Mouse (Mus musculus): ENCODE results near the gene Fli1. TPM values are rescaled to one million over a fixed set of nuclear protein-coding genes. Genes with fewer than 3 reads are reported as not detected.

Fli1 gene
- polyA plus RNA-seq, 1 experiment from 2014 or later, result 20.6 TPM

DNA sequence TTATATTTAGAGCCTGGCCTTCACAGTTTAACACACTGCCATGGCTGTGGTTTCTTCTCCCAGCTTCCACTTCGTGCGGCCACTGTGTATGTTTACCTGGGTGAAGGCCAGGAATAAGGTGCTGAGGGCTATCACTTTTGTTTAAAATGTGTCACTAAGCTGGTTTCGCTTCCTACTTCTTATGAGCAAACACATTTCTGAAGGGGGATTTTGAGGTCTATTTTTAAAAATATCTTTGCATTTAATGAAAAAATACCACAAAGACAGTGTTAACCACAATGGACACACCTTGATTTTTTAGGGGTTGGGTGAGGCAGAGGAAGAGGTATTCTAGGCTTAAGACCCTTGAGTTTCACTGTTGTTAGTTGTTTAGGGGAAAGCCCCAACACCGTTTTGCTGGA, 147.9 kb downstream of the Fli1 start:
- ATAC-seq (ENCODE audit: insufficient number of reproducible peaks, insufficient read depth, low FRiP score, low read depth), result no peak
- 73% methylated on average over 4 of the region's 4 CpGs for WGBS
- H3K27ac ChIP-seq (replicated peaks in 1 of 2; ENCODE audit: control insufficient read depth in 1 of 2, insufficient read depth in 1 of 2, low read depth in 2 of 2, low read length in 2 of 2), result no peak overlapping the region
- H3K4me1 ChIP-seq (ENCODE audit: control insufficient read depth in 2 of 2, insufficient read depth in 2 of 2, low read length in 2 of 2), result no peaks in the 10 kb centered on the region; a peak in 2 of 4 replicates
- H3K4me2 ChIP-seq (ENCODE audit: low read length), result no peak overlapping the region
- H3K4me3 ChIP-seq (ENCODE audit: control insufficient read depth in 1 of 2, insufficient read depth in 1 of 2, low read depth in 1 of 2, low read length in 2 of 2), result no peak overlapping the region
- no peaks in the 10 kb centered on the region for H3K36me3 ChIP-seq (ENCODE audit: control insufficient read depth, insufficient read depth, low read length)
- no peaks in the 10 kb centered on the region for H3K9me3 ChIP-seq (ENCODE audit: control insufficient read depth, low read length)
- no peak overlapping the region for H3K9ac ChIP-seq (ENCODE audit: low read length)
- no peaks in the 10 kb centered on the region for H3K27me3 ChIP-seq (ENCODE audit: control insufficient read depth, insufficient read depth, low read length)

DNA sequence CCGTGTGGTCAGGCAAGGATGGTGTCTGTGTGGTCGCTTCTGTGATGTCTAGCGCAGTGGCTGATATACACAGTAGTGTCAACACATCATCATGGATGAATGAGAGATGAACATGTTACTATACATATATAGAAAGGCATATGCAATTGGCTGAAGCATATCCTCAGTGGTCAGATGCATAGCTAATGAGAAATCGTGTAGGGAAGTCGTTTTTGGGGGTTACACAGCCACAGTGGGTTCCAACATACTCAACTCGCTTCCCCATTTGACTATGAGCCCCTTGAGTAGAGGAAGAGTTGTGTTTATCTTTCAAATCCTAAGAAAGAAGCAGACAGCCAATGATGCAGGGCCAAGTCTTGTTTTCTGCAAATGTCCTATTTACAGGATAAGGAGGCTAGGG, 149.9 kb downstream of the Fli1 start:
- no peak overlapping the region for H3K4me3 ChIP-seq (ENCODE audit: control insufficient read depth in 1 of 2, insufficient read depth in 1 of 2, low read depth in 1 of 2, low read length in 2 of 2)
- H3K9ac ChIP-seq (ENCODE audit: low read length), result no peak overlapping the region
- H3K36me3 ChIP-seq (ENCODE audit: control insufficient read depth, insufficient read depth, low read length), result no peaks in the 10 kb centered on the region
- 81% methylated on average over 6 of the region's 6 CpGs for WGBS
- H3K4me2 ChIP-seq (ENCODE audit: low read length), result no peak overlapping the region
- H3K9me3 ChIP-seq (ENCODE audit: control insufficient read depth, low read length), result no peaks in the 10 kb centered on the region
- H3K4me1 ChIP-seq (ENCODE audit: control insufficient read depth in 2 of 2, insufficient read depth in 2 of 2, low read length in 2 of 2), result no peaks in the 10 kb centered on the region; a peak in 1 of 4 replicates
- no peak overlapping the region for H3K27ac ChIP-seq (replicated peaks in 1 of 2; ENCODE audit: control insufficient read depth in 1 of 2, insufficient read depth in 1 of 2, low read depth in 2 of 2, low read length in 2 of 2)
- no peaks in the 10 kb centered on the region for H3K27me3 ChIP-seq (ENCODE audit: control insufficient read depth, insufficient read depth, low read length)
- ATAC-seq (ENCODE audit: insufficient number of reproducible peaks, insufficient read depth, low FRiP score, low read depth), result no peak

DNA sequence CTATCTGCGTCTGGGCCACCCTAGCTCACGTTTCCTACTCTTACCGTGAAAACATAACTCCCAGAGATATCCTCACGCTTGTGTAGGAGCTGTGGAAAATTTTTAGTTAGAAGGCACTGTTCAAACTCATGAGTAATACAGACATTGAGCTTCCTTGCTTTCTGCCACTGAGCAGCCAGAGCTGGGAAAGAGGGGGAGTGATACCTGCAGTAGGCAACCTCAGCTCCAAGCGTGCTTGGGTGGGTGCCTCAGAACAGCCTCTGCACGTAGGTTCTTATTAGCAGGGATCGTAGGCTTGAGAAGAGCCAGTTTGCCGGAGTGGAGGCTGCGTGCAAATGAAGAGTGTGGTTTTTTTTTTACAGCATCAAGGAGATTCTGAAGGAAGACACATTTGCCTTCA, 151.0 kb downstream of the Fli1 start:
- no peak overlapping the region for H3K4me3 ChIP-seq (ENCODE audit: control insufficient read depth in 1 of 2, insufficient read depth in 1 of 2, low read depth in 1 of 2, low read length in 2 of 2)
- H3K27ac ChIP-seq (replicated peaks in 1 of 2; ENCODE audit: control insufficient read depth in 1 of 2, insufficient read depth in 1 of 2, low read depth in 2 of 2, low read length in 2 of 2), result no peak overlapping the region
- H3K4me2 ChIP-seq (ENCODE audit: low read length), result no peak overlapping the region
- no peaks in the 10 kb centered on the region for H3K27me3 ChIP-seq (ENCODE audit: control insufficient read depth, insufficient read depth, low read length)
- WGBS, result 68% methylated on average over 9 of the region's 9 CpGs
- no peak overlapping the region for H3K9ac ChIP-seq (ENCODE audit: low read length)
- H3K9me3 ChIP-seq (ENCODE audit: control insufficient read depth, low read length), result no peaks in the 10 kb centered on the region
- no peaks in the 10 kb centered on the region for H3K36me3 ChIP-seq (ENCODE audit: control insufficient read depth, insufficient read depth, low read length)
- ATAC-seq (ENCODE audit: insufficient number of reproducible peaks, insufficient read depth, low FRiP score, low read depth), result no peak
- no peaks in the 10 kb centered on the region; a peak in 1 of 4 replicates for H3K4me1 ChIP-seq (ENCODE audit: control insufficient read depth in 2 of 2, insufficient read depth in 2 of 2, low read length in 2 of 2)

GRCm38 (mm10) chr9:32391092-32391491, 151.6 kb downstream of the Fli1 start:
- Histone ChIP-seq H3K27ac (replicated peaks in 1 of 2; ENCODE audit: control insufficient read depth in 1 of 2, insufficient read depth in 1 of 2, low read depth in 2 of 2, low read length in 2 of 2) (no peak overlapping the region), H3K9ac (ENCODE audit: low read length) (no peak overlapping the region), H3K4me1 (ENCODE audit: control insufficient read depth in 2 of 2, insufficient read depth in 2 of 2, low read length in 2 of 2) (no peaks in the 10 kb centered on the region; a peak in 1 of 4 replicates), H3K9me3 (ENCODE audit: control insufficient read depth, low read length) (no peaks in the 10 kb centered on the region), H3K4me3 (ENCODE audit: control insufficient read depth in 1 of 2, insufficient read depth in 1 of 2, low read depth in 1 of 2, low read length in 2 of 2) (no peak overlapping the region), H3K36me3 (ENCODE audit: control insufficient read depth, insufficient read depth, low read length) (no peaks in the 10 kb centered on the region), H3K27me3 (ENCODE audit: control insufficient read depth, insufficient read depth, low read length) (no peaks in the 10 kb centered on the region), H3K4me2 (ENCODE audit: low read length) (no peak overlapping the region)
- no peak for ATAC-seq (ENCODE audit: insufficient number of reproducible peaks, insufficient read depth, low FRiP score, low read depth)
- 76% methylated on average over 5 of the region's 5 CpGs for WGBS

DNA sequence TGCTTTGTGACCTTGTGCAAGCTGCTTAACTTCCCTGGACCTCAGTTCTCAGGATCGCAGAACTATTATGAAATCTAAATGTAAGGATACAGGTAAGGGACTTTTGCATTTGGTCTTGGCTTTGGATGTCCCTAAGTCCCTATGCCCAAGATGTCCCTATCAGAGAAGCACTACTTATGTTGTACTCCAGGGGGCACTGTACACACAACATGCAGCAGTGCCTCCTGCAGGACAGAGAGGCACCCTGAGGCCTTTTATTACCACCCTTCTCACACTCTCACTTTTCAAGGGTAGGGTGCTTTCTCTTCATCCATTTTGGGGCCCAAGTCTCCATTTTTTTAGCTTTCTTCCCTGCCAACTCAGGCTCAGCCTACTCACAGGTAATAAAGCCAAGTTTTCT, 154.5 kb downstream of the Fli1 start:
- WGBS, result 94% methylated on average over 1 of the region's 1 CpGs
- Histone ChIP-seq H3K27ac (replicated peaks in 1 of 2; ENCODE audit: control insufficient read depth in 1 of 2, insufficient read depth in 1 of 2, low read depth in 2 of 2, low read length in 2 of 2) (no peak overlapping the region), H3K27me3 (ENCODE audit: control insufficient read depth, insufficient read depth, low read length) (no peaks in the 10 kb centered on the region), H3K9ac (ENCODE audit: low read length) (no peak overlapping the region), H3K36me3 (ENCODE audit: control insufficient read depth, insufficient read depth, low read length) (no peaks in the 10 kb centered on the region), H3K4me1 (ENCODE audit: control insufficient read depth in 2 of 2, insufficient read depth in 2 of 2, low read length in 2 of 2) (no peaks in the 10 kb centered on the region), H3K4me3 (ENCODE audit: control insufficient read depth in 1 of 2, insufficient read depth in 1 of 2, low read depth in 1 of 2, low read length in 2 of 2) (no peak overlapping the region), H3K9me3 (ENCODE audit: control insufficient read depth, low read length) (no peaks in the 10 kb centered on the region), H3K4me2 (ENCODE audit: low read length) (no peak overlapping the region)
- no peak for ATAC-seq (ENCODE audit: insufficient number of reproducible peaks, insufficient read depth, low FRiP score, low read depth)

GRCm38 (mm10) chr9:32384906-32385305, 157.8 kb downstream of the Fli1 start:
- Histone ChIP-seq H3K4me2 (ENCODE audit: low read length) (no peak overlapping the region), H3K27ac (replicated peaks in 1 of 2; ENCODE audit: control insufficient read depth in 1 of 2, insufficient read depth in 1 of 2, low read depth in 2 of 2, low read length in 2 of 2) (no peak overlapping the region), H3K4me1 (ENCODE audit: control insufficient read depth in 2 of 2, insufficient read depth in 2 of 2, low read length in 2 of 2) (no peaks in the 10 kb centered on the region), H3K36me3 (ENCODE audit: control insufficient read depth, insufficient read depth, low read length) (no peaks in the 10 kb centered on the region), H3K27me3 (ENCODE audit: control insufficient read depth, insufficient read depth, low read length) (no peaks in the 10 kb centered on the region), H3K9me3 (ENCODE audit: control insufficient read depth, low read length) (no peaks in the 10 kb centered on the region), H3K4me3 (ENCODE audit: control insufficient read depth in 1 of 2, insufficient read depth in 1 of 2, low read depth in 1 of 2, low read length in 2 of 2) (no peak overlapping the region), H3K9ac (ENCODE audit: low read length) (no peak overlapping the region)
- no peak for ATAC-seq (ENCODE audit: insufficient number of reproducible peaks, insufficient read depth, low FRiP score, low read depth)
- 71% methylated on average over 4 of the region's 4 CpGs for WGBS

GRCm38 (mm10) chr9:32376863-32377590, 165.6 kb downstream of the Fli1 start:
- Histone ChIP-seq H3K4me3 (ENCODE audit: control insufficient read depth in 1 of 2, insufficient read depth in 1 of 2, low read depth in 1 of 2, low read length in 2 of 2) (no peak overlapping the region), H3K4me1 (ENCODE audit: control insufficient read depth in 2 of 2, insufficient read depth in 2 of 2, low read length in 2 of 2) (peaks cover 2% of the 10 kb centered on the region in 2 experiments; a peak in 1 of 4 replicates), H3K36me3 (ENCODE audit: control insufficient read depth, insufficient read depth, low read length) (no peaks in the 10 kb centered on the region), H3K27ac (replicated peaks in 1 of 2; ENCODE audit: control insufficient read depth in 1 of 2, insufficient read depth in 1 of 2, low read depth in 2 of 2, low read length in 2 of 2) (no peak overlapping the region), H3K4me2 (ENCODE audit: low read length) (no peak overlapping the region), H3K9me3 (ENCODE audit: control insufficient read depth, low read length) (no peaks in the 10 kb centered on the region), H3K9ac (ENCODE audit: low read length) (no peak overlapping the region), H3K27me3 (ENCODE audit: control insufficient read depth, insufficient read depth, low read length) (no peaks in the 10 kb centered on the region)
- WGBS, result 70% methylated on average over 5 of the region's 5 CpGs
- no peak for ATAC-seq (ENCODE audit: insufficient number of reproducible peaks, insufficient read depth, low FRiP score, low read depth)

DNA sequence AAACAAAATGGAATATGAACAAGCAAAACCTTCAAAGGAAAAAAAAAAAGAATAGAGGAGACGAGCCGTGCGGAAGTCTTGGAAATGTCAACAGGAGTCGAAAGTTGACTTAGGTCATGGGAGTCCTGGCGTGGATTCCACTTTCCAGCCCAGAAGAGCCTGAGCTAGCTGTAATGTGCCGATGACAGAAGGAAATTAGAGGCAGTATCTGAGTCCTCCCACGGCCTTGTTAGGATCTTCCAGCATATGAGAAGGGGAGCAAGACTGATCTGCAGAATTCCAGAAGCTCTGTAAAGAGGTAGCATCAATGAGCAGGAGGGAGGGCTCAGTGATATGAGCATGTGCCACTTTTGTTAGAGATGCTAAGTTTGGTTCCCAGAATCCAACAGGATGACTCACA, 166.6 kb downstream of the Fli1 start:
- Histone ChIP-seq H3K9me3 (ENCODE audit: control insufficient read depth, low read length) (no peaks in the 10 kb centered on the region), H3K4me1 (ENCODE audit: control insufficient read depth in 2 of 2, insufficient read depth in 2 of 2, low read length in 2 of 2) (peaks cover 2% of the 10 kb centered on the region in 2 experiments; a peak in 1 of 4 replicates), H3K4me3 (ENCODE audit: control insufficient read depth in 1 of 2, insufficient read depth in 1 of 2, low read depth in 1 of 2, low read length in 2 of 2) (no peak overlapping the region), H3K4me2 (ENCODE audit: low read length) (no peak overlapping the region), H3K27me3 (ENCODE audit: control insufficient read depth, insufficient read depth, low read length) (no peaks in the 10 kb centered on the region), H3K9ac (ENCODE audit: low read length) (no peak overlapping the region), H3K36me3 (ENCODE audit: control insufficient read depth, insufficient read depth, low read length) (no peaks in the 10 kb centered on the region), H3K27ac (replicated peaks in 1 of 2; ENCODE audit: control insufficient read depth in 1 of 2, insufficient read depth in 1 of 2, low read depth in 2 of 2, low read length in 2 of 2) (no peak overlapping the region; a peak in 1 of 4 replicates)
- no peak for ATAC-seq (ENCODE audit: insufficient number of reproducible peaks, insufficient read depth, low FRiP score, low read depth)
- WGBS, result 53% methylated on average over 7 of the region's 7 CpGs
